Mouse (Mus musculus) olfactory bulb, adult 2 months (tissue): Measurements from ENCODE around the gene Cd2ap.

Source experiments
- CTCF ChIP-seq: fragments of 200-500 bp; IDR thresholded peaks from 2 replicates; pipeline ENCODE4 v1.5.1; 2012; ENCODE audit warnings: low read depth, mild to moderate bottlenecking, low read length, moderate library complexity; ENCODE audit not compliant: insufficient read depth
- POLR2A ChIP-seq: fragments of 200-500 bp; IDR thresholded peaks from 2 replicates; pipeline ENCODE4 v1.6.1; 2012; ENCODE audit warnings: mild to moderate bottlenecking, low read depth, low read length, moderate library complexity; ENCODE audit not compliant: insufficient read depth

DNA sequence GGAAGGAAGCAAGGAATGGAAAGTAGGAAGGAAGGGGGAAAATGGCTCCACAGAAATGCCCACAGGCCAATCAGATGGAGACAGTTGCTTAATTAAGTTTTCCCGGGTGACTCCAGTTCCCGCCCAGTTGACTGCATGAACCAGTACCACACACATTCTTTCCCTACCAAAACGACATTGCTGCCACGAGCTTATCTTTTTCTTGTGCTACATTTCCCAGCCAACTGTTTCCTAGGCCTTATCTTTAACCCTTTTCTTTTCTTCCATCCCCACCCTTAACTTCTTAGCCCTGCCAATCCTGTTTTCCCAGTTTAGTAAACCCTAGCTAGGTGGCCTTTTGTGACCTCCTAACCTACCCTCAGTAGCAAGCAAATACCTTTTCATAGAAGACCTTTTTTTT, 7.9 kb upstream of the Cd2ap start:
- TF ChIP-seq POLR2A (no peak), CTCF (no peak)
